Mouse (Mus musculus) cerebellum, adult 2 months (tissue): Measurements from ENCODE around the gene Cby3.

Source experiments
- CTCF ChIP-seq: fragments of 200-500 bp; IDR thresholded peaks from 2 replicates; pipeline ENCODE4 v1.5.1; 2011; ENCODE audit warnings: low read depth, mild to moderate bottlenecking, control low read depth, low read length, moderate library complexity, borderline replicate concordance; ENCODE audit not compliant: insufficient read depth
- POLR2A ChIP-seq: fragments of 200-500 bp; IDR thresholded peaks from 2 replicates; pipeline ENCODE4 v1.6.1; 2011; ENCODE audit warnings: low read length, control low read depth, borderline replicate concordance; ENCODE audit not compliant: insufficient read depth

- TF ChIP-seq POLR2A (no peak), CTCF (no peak)
These were observed 15.2 kb downstream of the Cby3 start for GRCm38 (mm10) chr11:50369360-50369911.
